Mouse (Mus musculus): ENCODE measurements around the gene Lurap1l. TPM values are rescaled to one million over a fixed set of nuclear protein-coding genes. Genes with fewer than 3 reads are reported as not detected.
A peak's percentile ranks its signal among the peaks of the same experiment; 100 is the strongest.

Lurap1l gene
- polyA plus RNA-seq, 1 experiment, result 43.1 TPM

- no peak overlapping the region for H3K4me3 ChIP-seq (ENCODE audit: low read depth, low read length)
- H3K27ac ChIP-seq (ENCODE audit: insufficient read depth, low read depth, low read length), result peak overlapping the region; percentile 93
- no peaks in the 10 kb centered on the region for H3K36me3 ChIP-seq (ENCODE audit: control insufficient read depth, insufficient read depth, low read length)
- no peaks in the 10 kb centered on the region for H3K27me3 ChIP-seq (ENCODE audit: control insufficient read depth, insufficient read depth, low read length)
- H3K4me1 ChIP-seq (ENCODE audit: control insufficient read depth, insufficient read depth, insufficient read length, low read length), result peaks cover 12% of the 10 kb centered on the region; the same call in 1 of the 2 replicates
- no peak for TF ChIP-seq CTCF (IDR thresholded peaks at IDR 0.05; ENCODE audit: extremely low read depth, insufficient read length, insufficient replicate concordance, low read depth, low read length)
- no peak for TF ChIP-seq POLR2A (IDR thresholded peaks at IDR 0.05; ENCODE audit: low read depth, low read length)
- WGBS, result 17% methylated on average over 5 of the region's 5 CpGs
Observed at GRCm38 (mm10) chr4:80874121-80874859, 36.2 kb upstream of the Lurap1l start.

- peak overlapping the region; percentile 93 for H3K27ac ChIP-seq (ENCODE audit: insufficient read depth, low read depth, low read length)
- 54% methylated on average over 4 of the region's 4 CpGs for WGBS
- H3K4me3 ChIP-seq (ENCODE audit: low read depth, low read length), result no peak overlapping the region
- H3K36me3 ChIP-seq (ENCODE audit: control insufficient read depth, insufficient read depth, low read length), result no peaks in the 10 kb centered on the region
- peaks cover 12% of the 10 kb centered on the region; the same call in 1 of the 2 replicates for H3K4me1 ChIP-seq (ENCODE audit: control insufficient read depth, insufficient read depth, insufficient read length, low read length)
- no peak for TF ChIP-seq POLR2A (IDR thresholded peaks at IDR 0.05; ENCODE audit: low read depth, low read length)
- TF ChIP-seq CTCF (IDR thresholded peaks at IDR 0.05; ENCODE audit: extremely low read depth, insufficient read length, insufficient replicate concordance, low read depth, low read length), result no peak
- no peaks in the 10 kb centered on the region for H3K27me3 ChIP-seq (ENCODE audit: control insufficient read depth, insufficient read depth, low read length)
Observed at GRCm38 (mm10) chr4:80875055-80875454, 35.4 kb upstream of the Lurap1l start.

- Histone ChIP-seq H3K4me3 (ENCODE audit: low read depth, low read length) (no peak overlapping the region), H3K27ac (ENCODE audit: insufficient read depth, low read depth, low read length) (no peak overlapping the region), H3K36me3 (ENCODE audit: control insufficient read depth, insufficient read depth, low read length) (no peaks in the 10 kb centered on the region), H3K4me1 (ENCODE audit: control insufficient read depth, insufficient read depth, insufficient read length, low read length) (no peaks in the 10 kb centered on the region), H3K27me3 (ENCODE audit: control insufficient read depth, insufficient read depth, low read length) (no peaks in the 10 kb centered on the region)
- 24% methylated on average over 1 of the region's 1 CpGs for WGBS
- no peak for TF ChIP-seq POLR2A (IDR thresholded peaks at IDR 0.05; ENCODE audit: low read depth, low read length)
- TF ChIP-seq CTCF (IDR thresholded peaks at IDR 0.05; ENCODE audit: extremely low read depth, insufficient read length, insufficient replicate concordance, low read depth, low read length), result no peak
Observed at GRCm38 (mm10) chr4:80881996-80882599, 28.3 kb upstream of the Lurap1l start.

GRCm38 (mm10) chr4:80886631-80887030, 23.8 kb upstream of the Lurap1l start:
- WGBS, result 69% methylated on average over 4 of the region's 4 CpGs

GRCm38 (mm10) chr4:80891004-80891403, 19.4 kb upstream of the Lurap1l start:
- WGBS, result 77% methylated on average over 6 of the region's 6 CpGs
- Histone ChIP-seq H3K4me3 (ENCODE audit: low read depth, low read length) (no peak overlapping the region), H3K36me3 (ENCODE audit: control insufficient read depth, insufficient read depth, low read length) (no peaks in the 10 kb centered on the region), H3K27me3 (ENCODE audit: control insufficient read depth, insufficient read depth, low read length) (no peaks in the 10 kb centered on the region), H3K27ac (ENCODE audit: insufficient read depth, low read depth, low read length) (no peak overlapping the region), H3K4me1 (ENCODE audit: control insufficient read depth, insufficient read depth, insufficient read length, low read length) (no peaks in the 10 kb centered on the region; the same call in 1 of the 2 replicates)
- no peak for TF ChIP-seq POLR2A (IDR thresholded peaks at IDR 0.05; ENCODE audit: low read depth, low read length)
- TF ChIP-seq CTCF (IDR thresholded peaks at IDR 0.05; ENCODE audit: extremely low read depth, insufficient read length, insufficient replicate concordance, low read depth, low read length), result no peak

More at GRCm38 (mm10) chr4:80886631-80887030, 23.8 kb upstream of the Lurap1l start:
- Histone ChIP-seq H3K4me1 (ENCODE audit: control insufficient read depth, insufficient read depth, insufficient read length, low read length) (no peaks in the 10 kb centered on the region; the same call in 1 of the 2 replicates), H3K4me3 (ENCODE audit: low read depth, low read length) (no peak overlapping the region), H3K27me3 (ENCODE audit: control insufficient read depth, insufficient read depth, low read length) (no peaks in the 10 kb centered on the region), H3K36me3 (ENCODE audit: control insufficient read depth, insufficient read depth, low read length) (no peaks in the 10 kb centered on the region), H3K27ac (ENCODE audit: insufficient read depth, low read depth, low read length) (no peak overlapping the region)
- TF ChIP-seq CTCF (IDR thresholded peaks at IDR 0.05; ENCODE audit: extremely low read depth, insufficient read length, insufficient replicate concordance, low read depth, low read length), result no peak
- TF ChIP-seq POLR2A (IDR thresholded peaks at IDR 0.05; ENCODE audit: low read depth, low read length), result no peak

- 21% methylated on average over 4 of the region's 4 CpGs for WGBS
- no peak for TF ChIP-seq CTCF (IDR thresholded peaks at IDR 0.05; ENCODE audit: extremely low read depth, insufficient read length, insufficient replicate concordance, low read depth, low read length)
- no peak for TF ChIP-seq POLR2A (IDR thresholded peaks at IDR 0.05; ENCODE audit: low read depth, low read length)
- Histone ChIP-seq H3K27me3 (ENCODE audit: control insufficient read depth, insufficient read depth, low read length) (no peaks in the 10 kb centered on the region), H3K4me3 (ENCODE audit: low read depth, low read length) (no peak overlapping the region), H3K4me1 (ENCODE audit: control insufficient read depth, insufficient read depth, insufficient read length, low read length) (no peaks in the 10 kb centered on the region; the same call in 1 of the 2 replicates), H3K27ac (ENCODE audit: insufficient read depth, low read depth, low read length) (no peak overlapping the region), H3K36me3 (ENCODE audit: control insufficient read depth, insufficient read depth, low read length) (no peaks in the 10 kb centered on the region)
Observed at GRCm38 (mm10) chr4:80895278-80895894, 15.1 kb upstream of the Lurap1l start.

GRCm38 (mm10) chr4:80906726-80907125, 3.7 kb upstream of the Lurap1l start:
- 77% methylated on average over 3 of the region's 3 CpGs for WGBS
- H3K4me1 ChIP-seq (ENCODE audit: control insufficient read depth, insufficient read depth, insufficient read length, low read length), result peaks cover 3% of the 10 kb centered on the region; the same call in 1 of the 2 replicates

More at GRCm38 (mm10) chr4:80906726-80907125, 3.7 kb upstream of the Lurap1l start:
- H3K27ac ChIP-seq (ENCODE audit: insufficient read depth, low read depth, low read length), result no peak overlapping the region
- H3K4me3 ChIP-seq (ENCODE audit: low read depth, low read length), result no peak overlapping the region
- H3K27me3 ChIP-seq (ENCODE audit: control insufficient read depth, insufficient read depth, low read length), result no peaks in the 10 kb centered on the region
- no peaks in the 10 kb centered on the region for H3K36me3 ChIP-seq (ENCODE audit: control insufficient read depth, insufficient read depth, low read length)
- TF ChIP-seq CTCF (IDR thresholded peaks at IDR 0.05; ENCODE audit: extremely low read depth, insufficient read length, insufficient replicate concordance, low read depth, low read length) (no peak), POLR2A (IDR thresholded peaks at IDR 0.05; ENCODE audit: low read depth, low read length) (no peak)

Measured in small intestine, adult 2 months (tissue).